Mouse (Mus musculus): ENCODE measurements around the gene Gm6509. TPM values are rescaled to one million over a fixed set of nuclear protein-coding genes. Genes with fewer than 3 reads are reported as not detected.

The Gm6509 gene
- total RNA-seq (2023) = not detected

GRCm38 (mm10) chr5:94623679-94624078 lies at the start of gene Gm6509:
Gm6509 (plus strand) TSS chr5:94623979.

GRCm38 (mm10) chr5:94616242-94616641 lies 7.5 kb upstream of the Gm6509 start, which contains the start of gene Gm3147:
Gm3147 (minus strand) TSS chr5:94616342.

GRCm38 (mm10) chr5:94648082-94648481 lies 24.3 kb downstream of the Gm6509 start, which contains the start of gene Gm6205:
Gm6205 (plus strand) TSS chr5:94648382.

Other genes with a start within 250 kb of the Gm6509 start
- gene Gm7682, start 178.2 kb upstream of the Gm6509 start, total RNA-seq (2023) = not detected
- not detected for gene Gm3139, start 97.7 kb upstream of the Gm6509 start, total RNA-seq (2023)
- not detected for gene Gm3147, start 7.6 kb upstream of the Gm6509 start, total RNA-seq (2023)
- gene Gm6205, start 24.4 kb downstream of the Gm6509 start, total RNA-seq (2023) = not detected
- gene Gm3183, start 241.5 kb downstream of the Gm6509 start, total RNA-seq (2023) = not detected

Measured in neutrophil, adult 83 days (primary cell).